Mouse (Mus musculus) cortical plate, adult 2 months (tissue): ENCODE measurements at regions not wholly inside any gene's neighbourhood (a gene's known extent, or its start where the extent isn't known, plus 50 kb on each side); places are given as distances from the start of the nearest gene placed in this dataset.

ENCODE experiments used
- H3K27ac ChIP-seq: fragments of 200-500 bp; 2 replicates; pipeline ENCODE4 v1.5.1; 2012; ENCODE audit warnings: low read length, control low read depth, inconsistent platforms; ENCODE audit not compliant: insufficient read depth
- H3K4me1 ChIP-seq: fragments of 200-500 bp; 2 replicates; pipeline ENCODE4 v1.6.1; 2011; ENCODE audit warnings: low read length; ENCODE audit not compliant: control insufficient read depth, insufficient read depth
- H3K4me3 ChIP-seq: fragments of 200-500 bp; 2 replicates; pipeline ENCODE4 v1.5.1; 2011; ENCODE audit warnings: mild to moderate bottlenecking, low read length, control low read depth; ENCODE audit not compliant: insufficient read depth
- CTCF ChIP-seq: fragments of 200-500 bp; IDR thresholded peaks from 2 replicates; pipeline ENCODE4 v1.5.1; 2011; ENCODE audit warnings: mild to moderate bottlenecking, control low read depth, low read length; ENCODE audit not compliant: insufficient read depth; ENCODE audit errors: extremely low read depth
- POLR2A ChIP-seq: fragments of 200-500 bp; IDR thresholded peaks from 2 replicates; pipeline ENCODE4 v1.6.1; 2011; ENCODE audit warnings: mild to moderate bottlenecking, low read length, control low read depth; ENCODE audit not compliant: insufficient read depth; ENCODE audit errors: extremely low read depth

- Histone ChIP-seq H3K27ac (no peak overlapping the region), H3K4me3 (no peak overlapping the region), H3K4me1 (peaks cover 4% of the 10 kb centered on the region; the same call in 1 of the 2 replicates)
- TF ChIP-seq CTCF (no peak), POLR2A (no peak)
Measured at GRCm38 (mm10) chr11:112473237-112473636, 308.8 kb upstream of the Sox9 start.

DNA sequence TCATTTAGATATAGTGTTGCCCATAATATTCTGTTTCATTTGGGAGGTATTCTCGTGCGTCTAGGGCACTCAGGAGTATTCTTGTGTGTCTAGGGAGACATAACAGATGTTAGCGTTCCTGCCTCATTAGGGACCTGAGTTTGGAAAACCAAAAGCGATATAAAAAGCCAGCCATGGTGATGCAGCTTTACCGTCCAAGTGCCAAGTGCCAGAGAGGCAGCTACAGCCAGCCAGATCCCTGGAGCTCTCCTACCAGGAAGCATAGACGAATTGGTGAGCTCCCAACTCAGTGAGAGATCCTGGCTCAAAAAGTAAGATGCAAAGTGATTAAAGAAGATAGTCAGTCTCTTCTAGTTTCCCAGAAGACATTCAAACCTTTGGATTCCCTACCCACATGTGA, 308.3 kb upstream of the Sox9 start:
- TF ChIP-seq CTCF (no peak), POLR2A (no peak)
- H3K4me1 ChIP-seq, result peaks cover 4% of the 10 kb centered on the region; the same call in 1 of the 2 replicates
- no peak overlapping the region for H3K27ac ChIP-seq
- H3K4me3 ChIP-seq, result no peak overlapping the region

- no peak overlapping the region for H3K4me3 ChIP-seq
- H3K4me1 ChIP-seq, result no peaks in the 10 kb centered on the region
- TF ChIP-seq POLR2A (no peak), CTCF (no peak)
- no peak overlapping the region for H3K27ac ChIP-seq
Measured at GRCm38 (mm10) chr11:112480360-112480759, 301.7 kb upstream of the Sox9 start.

- no peaks in the 10 kb centered on the region for H3K4me1 ChIP-seq
- TF ChIP-seq POLR2A (no peak), CTCF (no peak)
- no peak overlapping the region for H3K4me3 ChIP-seq
- H3K27ac ChIP-seq, result no peak overlapping the region
Measured at GRCm38 (mm10) chr11:112501781-112502180, 280.2 kb upstream of the Sox9 start.

DNA sequence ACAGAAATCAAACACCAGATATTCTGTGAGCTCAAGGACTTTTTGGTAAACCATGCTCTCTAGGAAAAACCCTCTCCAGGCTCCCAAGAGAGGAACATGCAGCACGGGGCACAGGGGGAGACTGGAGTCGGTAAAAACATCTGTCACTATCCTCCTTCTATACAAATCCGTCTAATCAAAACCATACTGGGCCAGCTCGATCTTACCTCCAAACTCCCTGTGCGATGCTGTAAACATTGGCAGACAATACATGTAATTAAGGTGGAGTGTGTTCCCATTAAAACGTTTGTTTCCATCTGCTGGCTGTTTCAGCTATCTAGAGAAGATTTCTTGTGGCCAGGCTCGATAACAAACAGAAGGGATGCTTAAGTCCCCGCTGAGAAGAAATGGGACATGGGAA, 262.9 kb upstream of the Sox9 start:
- Histone ChIP-seq H3K4me1 (no peaks in the 10 kb centered on the region), H3K27ac (no peak overlapping the region), H3K4me3 (no peak overlapping the region)
- no peak for TF ChIP-seq POLR2A
- TF ChIP-seq CTCF, result no peak

DNA sequence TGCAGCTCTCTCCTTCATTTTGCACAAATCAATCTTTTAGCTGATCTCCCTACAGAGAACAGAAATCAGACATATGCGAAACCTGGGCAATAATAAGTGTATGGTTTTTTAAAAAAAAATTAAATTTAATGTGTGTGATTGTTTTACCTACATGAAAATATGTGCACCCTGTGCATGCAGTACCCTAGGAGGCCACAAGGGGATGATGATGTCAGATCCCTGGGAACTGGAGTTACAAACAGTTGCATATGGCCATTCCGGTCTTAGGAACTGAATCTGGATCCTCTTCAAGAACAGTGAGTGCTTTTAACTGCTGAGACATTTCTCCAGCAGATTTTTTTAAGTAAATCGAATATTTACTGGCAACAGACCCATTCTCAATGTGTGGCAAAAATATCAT, 257.0 kb upstream of the Sox9 start:
- Histone ChIP-seq H3K4me1 (no peaks in the 10 kb centered on the region), H3K27ac (no peak overlapping the region), H3K4me3 (no peak overlapping the region)
- no peak for TF ChIP-seq CTCF

DNA sequence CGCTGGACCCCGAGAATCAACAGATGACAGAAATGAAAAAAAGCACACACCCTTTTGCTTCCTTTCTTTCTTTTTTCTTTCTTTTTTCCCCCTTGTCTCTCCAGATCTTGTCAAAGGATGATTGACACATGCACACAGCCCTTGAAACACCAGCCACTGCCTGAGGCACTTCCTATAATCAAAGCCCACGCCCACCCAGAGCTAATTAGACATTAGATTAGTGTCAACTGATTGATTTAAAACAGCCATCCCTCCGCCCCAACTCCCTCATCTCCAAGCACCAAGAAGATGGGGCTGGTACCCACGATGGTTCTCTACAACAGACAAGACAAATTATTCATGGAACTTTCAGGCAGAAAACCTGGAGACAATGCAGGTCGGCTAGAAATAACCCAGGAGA, 239.5 kb upstream of the Sox9 start:
- Histone ChIP-seq H3K27ac (no peak overlapping the region), H3K4me1 (no peaks in the 10 kb centered on the region), H3K4me3 (no peak overlapping the region)
- TF ChIP-seq CTCF (no peak), POLR2A (no peak)

GRCm38 (mm10) chr11:112543473-112543872, 238.6 kb upstream of the Sox9 start:
- no peak overlapping the region for H3K4me3 ChIP-seq
- 0 out of 2 replicates have a peak, but pooled peaks cover under 1% of the 10 kb centered on the region for H3K4me1 ChIP-seq
- no peak overlapping the region for H3K27ac ChIP-seq
- TF ChIP-seq POLR2A (no peak), CTCF (no peak)

GRCm38 (mm10) chr11:112545231-112546010, 236.6 kb upstream of the Sox9 start:
- Histone ChIP-seq H3K4me1 (0 out of 2 replicates have a peak, but pooled peaks cover 1% of the 10 kb centered on the region), H3K27ac (no peak overlapping the region), H3K4me3 (no peak overlapping the region)
- TF ChIP-seq POLR2A, result no peak
- TF ChIP-seq CTCF, result no peak

GRCm38 (mm10) chr11:112546162-112546561, 235.9 kb upstream of the Sox9 start:
- Histone ChIP-seq H3K4me3 (no peak overlapping the region), H3K4me1 (0 out of 2 replicates have a peak, but pooled peaks cover 1% of the 10 kb centered on the region), H3K27ac (no peak overlapping the region)
- no peak for TF ChIP-seq POLR2A
- TF ChIP-seq CTCF, result no peak
